Mouse (Mus musculus) small intestine, adult 2 months (tissue): Measurements from ENCODE around the gene Dhrs11. TPM values are rescaled to one million over a fixed set of nuclear protein-coding genes. Genes with fewer than 3 reads are reported as not detected.
"Not testable (repeated sequence)": the region's sequence is repeated elsewhere in the genome, so short reads cannot be mapped to it uniquely, and the experiment has no call there.

ENCODE experiments used
- H3K27ac ChIP-seq: fragments of 200-500 bp; 2 replicates; pipeline ENCODE4 v1.5.1; 2012; ENCODE audit warnings: low read depth, low read length, control low read depth, inconsistent platforms; ENCODE audit not compliant: insufficient read depth
- H3K27me3 ChIP-seq: fragments of 200-500 bp; 2 replicates; pipeline ENCODE4 v1.6.1; 2012; ENCODE audit warnings: mild to moderate bottlenecking, moderate library complexity, low read length, inconsistent platforms; ENCODE audit not compliant: control insufficient read depth, insufficient read depth
- H3K36me3 ChIP-seq: fragments of 200-500 bp; 2 replicates; pipeline ENCODE4 v1.6.1; 2012; ENCODE audit warnings: mild to moderate bottlenecking, low read length, control low read depth, inconsistent platforms; ENCODE audit not compliant: control insufficient read depth, insufficient read depth
- H3K4me1 ChIP-seq: fragments of 200-500 bp; 2 replicates; pipeline ENCODE4 v1.6.1; 2012; ENCODE audit warnings: low read length, inconsistent platforms, mixed read lengths; ENCODE audit not compliant: control insufficient read depth, insufficient read depth, insufficient read length
- H3K4me3 ChIP-seq: fragments of 200-500 bp; 2 replicates; pipeline ENCODE4 v1.5.1; 2012; ENCODE audit warnings: low read depth, mild to moderate bottlenecking, control low read depth, inconsistent platforms, low read length, moderate library complexity
- CTCF ChIP-seq: fragments of 200-500 bp; IDR thresholded peaks from 2 replicates; pipeline ENCODE4 v1.5.1; 2012; ENCODE audit warnings: low read depth, mild to moderate bottlenecking, control low read depth, inconsistent platforms, low read length, moderate library complexity, mixed read lengths; ENCODE audit not compliant: insufficient replicate concordance, insufficient read length; ENCODE audit errors: extremely low read depth
- POLR2A ChIP-seq: fragments of 200-500 bp; IDR thresholded peaks from 2 replicates; pipeline ENCODE4 v1.6.1; 2012; ENCODE audit warnings: low read depth, mild to moderate bottlenecking, control low read depth, inconsistent platforms, low read length, moderate library complexity
- WGBS: fragments of 180-500 bp; shearing (Covaris S2); methylation state at CpG from one replicate; pipeline ENCODE4 v1.1.7; 2018; 5-methylcytosine and 5-hydroxymethylcytosine counted together
- polyA plus RNA-seq: library from polyadenylated mRNA; depleted of rRNA; stranded (reverse); fragments of >200 nt; gene quantifications from 2 replicates; pipeline ENCODE4 v1.2.3, GENCODE M21; 2012; rRNA removed

Gene Dhrs11
- 295 and 763 TPM in 2 replicates for polyA plus RNA-seq

- Histone ChIP-seq H3K4me1 (peaks cover 11% of the 10 kb centered on the region), H3K36me3 (peaks cover 38% of the 10 kb centered on the region), H3K27ac (peak within 1 kb of the TSS; percentile 90), H3K27me3 (no peaks in the 10 kb centered on the region), H3K4me3 (peak within 1 kb of the TSS; percentile 79)
- WGBS: under 1% methylated on average over 62 of the region's 62 CpGs
- TF ChIP-seq POLR2A (peak; percentile 86), CTCF (no peak)
These were observed at the start of gene Dhrs11 for GRCm38 (mm10) chr11:84828516-84829399. TSS of gene Dhrs11 (minus strand) at chr11:84828994.

GRCm38 (mm10) chr11:84876020-84876419 lies 47.2 kb upstream of the Dhrs11 start:
- H3K4me3 ChIP-seq, H3K27me3 ChIP-seq, H3K36me3 ChIP-seq, H3K27ac ChIP-seq, H3K4me1 ChIP-seq: not testable (repeated sequence)
- 55% methylated on average over 1 of the region's 1 CpGs for WGBS

- no peak overlapping the region for H3K27ac ChIP-seq
- peaks cover 3% of the 10 kb centered on the region; the same call in 1 of the 2 replicates for H3K36me3 ChIP-seq
- no peak overlapping the region for H3K4me3 ChIP-seq
- TF ChIP-seq POLR2A (no peak), CTCF (no peak)
- 93% methylated on average over 1 of the region's 1 CpGs for WGBS
- H3K4me1 ChIP-seq: no peaks in the 10 kb centered on the region
- H3K27me3 ChIP-seq: no peaks in the 10 kb centered on the region
These were observed 44.4 kb upstream of the Dhrs11 start for GRCm38 (mm10) chr11:84873042-84873833.

- H3K36me3 ChIP-seq: peaks cover 7% of the 10 kb centered on the region
- no peaks in the 10 kb centered on the region for H3K27me3 ChIP-seq
- no peak for TF ChIP-seq POLR2A
- TF ChIP-seq CTCF: no peak
- peak overlapping the region; percentile 85; the same call in 1 of the 2 replicates for H3K4me3 ChIP-seq
- 33% methylated on average over 4 of the region's 4 CpGs for WGBS
- H3K27ac ChIP-seq: peak overlapping the region; percentile 92
- no peaks in the 10 kb centered on the region for H3K4me1 ChIP-seq
These were observed 42.8 kb upstream of the Dhrs11 start for GRCm38 (mm10) chr11:84871548-84872069.

- under 1% methylated on average over 10 of the region's 10 CpGs for WGBS
- TF ChIP-seq POLR2A: no peak
- no peak for TF ChIP-seq CTCF
- H3K27me3 ChIP-seq: no peaks in the 10 kb centered on the region
- peak overlapping the region; percentile 85 for H3K4me3 ChIP-seq
- H3K36me3 ChIP-seq: peaks cover 7% of the 10 kb centered on the region
- peak overlapping the region; percentile 92 for H3K27ac ChIP-seq
- peaks cover 2% of the 10 kb centered on the region; the same call in 1 of the 2 replicates for H3K4me1 ChIP-seq
These were observed 42.3 kb upstream of the Dhrs11 start for GRCm38 (mm10) chr11:84871046-84871445.

- H3K27ac ChIP-seq: peak within 1 kb of the TSS; percentile 99
- TF ChIP-seq CTCF (no peak), POLR2A (peak; percentile 90)
- WGBS: under 1% methylated on average over 59 of the region's 62 CpGs
- no peaks in the 10 kb centered on the region for H3K27me3 ChIP-seq
- peaks cover 2% of the 10 kb centered on the region; the same call in 1 of the 2 replicates for H3K4me1 ChIP-seq
- peak within 1 kb of the TSS; percentile 88 for H3K4me3 ChIP-seq
- peaks cover 9% of the 10 kb centered on the region for H3K36me3 ChIP-seq
These were observed 41.7 kb upstream of the Dhrs11 start, which contains the start of gene Ggnbp2 for GRCm38 (mm10) chr11:84870337-84871043. TSS of gene Ggnbp2 (minus strand) at chr11:84870817.
